Mouse (Mus musculus) common myeloid progenitor, adult 5-6 weeks (primary cell): ENCODE measurements around the gene Stx12. TPM values are rescaled to one million over a fixed set of nuclear protein-coding genes. Genes with fewer than 3 reads are reported as not detected.

ENCODE experiments used
- ATAC-seq: replicated peaks from 2 replicates; pipeline ENCODE4 v1.8.0; 2016; ENCODE audit warnings: low read depth, mild to moderate bottlenecking, moderate TSS enrichment, inconsistent platforms; ENCODE audit not compliant: poor library complexity, severe bottlenecking
- total RNA-seq: library from RNA; stranded (forward); fragments of 200-1000, 187-1606 nt; gene quantifications from 2 replicates; pipeline ENCODE4 v1.2.3, GENCODE M21; 2017

Gene Stx12
- total RNA-seq, 1 experiment from 2014 or later, result 40.6 TPM

GRCm38 (mm10) chr4:132873481-132874362 lies 10.6 kb downstream of the Stx12 start:
- ATAC-seq, result 0 out of 2 replicates have a peak, but pooled peaks have one; percentile 32

DNA sequence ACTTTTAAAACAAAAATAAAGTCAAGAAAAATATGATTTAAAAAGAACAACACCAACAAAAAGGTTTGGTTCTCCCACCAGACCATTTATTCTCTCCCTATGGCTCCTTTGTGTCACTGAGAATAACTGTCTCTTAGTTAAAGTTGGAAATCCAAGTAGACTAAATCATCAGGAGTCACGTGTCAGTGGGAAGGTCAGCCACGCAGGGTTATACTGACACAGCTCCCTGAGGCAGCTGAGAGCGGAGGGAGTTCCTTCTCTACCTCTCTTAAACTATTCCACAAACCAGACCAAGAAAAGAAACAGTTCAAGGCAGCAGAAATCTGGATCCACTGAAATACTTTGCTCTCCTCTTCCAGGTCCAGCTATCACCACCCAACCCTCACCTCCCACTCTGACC lies 13.2 kb downstream of the Stx12 start:
- ATAC-seq, result no peak

GRCm38 (mm10) chr4:132864856-132865255 lies 19.5 kb downstream of the Stx12 start:
- ATAC-seq, result no peak

GRCm38 (mm10) chr4:132863012-132863411 lies 21.3 kb downstream of the Stx12 start:
- ATAC-seq, result no peak

DNA sequence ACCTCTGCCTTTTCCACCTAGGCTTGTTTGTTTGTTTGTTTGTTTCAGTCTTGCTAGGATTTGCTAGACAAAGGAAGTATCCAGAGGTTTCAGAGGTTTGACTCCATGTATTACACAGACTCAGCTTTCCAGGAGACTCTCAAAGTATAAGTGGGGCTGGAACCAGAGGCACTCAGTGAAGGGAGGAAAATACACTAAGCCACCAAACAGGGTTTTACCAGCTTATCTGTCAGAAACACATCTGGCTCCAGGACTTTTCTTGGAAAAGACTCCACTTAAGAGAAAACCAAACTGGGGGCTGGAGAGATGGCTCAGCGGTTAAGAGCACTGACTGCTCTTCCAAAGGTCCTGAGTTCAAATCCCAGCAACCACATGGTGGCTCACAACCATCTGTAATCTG lies 23.4 kb downstream of the Stx12 start:
- ATAC-seq, result no peak

DNA sequence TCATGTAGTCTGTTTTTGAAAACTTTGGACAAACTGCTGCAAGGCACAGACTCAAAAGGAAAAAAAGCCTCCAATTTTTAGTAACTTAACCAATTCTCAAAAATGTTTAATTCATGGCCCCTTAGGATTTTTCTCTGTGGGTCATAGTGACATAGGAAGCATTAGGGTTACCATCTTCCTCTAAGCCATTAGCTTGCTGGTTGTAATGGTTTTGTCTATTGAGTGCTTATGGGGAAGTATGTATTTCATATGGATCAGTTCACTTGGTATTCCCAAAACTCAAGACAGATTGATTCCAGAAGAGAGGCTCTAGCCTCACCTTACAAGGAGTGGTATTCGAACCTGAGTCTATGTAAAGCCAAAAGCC lies 40.6 kb downstream of the Stx12 start:
- ATAC-seq, result no peak

GRCm38 (mm10) chr4:132842970-132843704 lies 41.2 kb downstream of the Stx12 start, which contains the start of gene Ppp1r8:
TSS of gene Ppp1r8 (minus strand) at chr4:132843169.
- peak; percentile 99 for ATAC-seq

- peak; percentile 33 for ATAC-seq
Measured at GRCm38 (mm10) chr4:132842281-132842906, 41.9 kb downstream of the Stx12 start.

GRCm38 (mm10) chr4:132841493-132841892 lies 42.8 kb downstream of the Stx12 start:
- ATAC-seq, result no peak

GRCm38 (mm10) chr4:132823614-132824366 lies 60.5 kb downstream of the Stx12 start:
- peak; percentile 92 for ATAC-seq

- no peak for ATAC-seq
Measured at GRCm38 (mm10) chr4:132818442-132818841, 65.9 kb downstream of the Stx12 start.

DNA sequence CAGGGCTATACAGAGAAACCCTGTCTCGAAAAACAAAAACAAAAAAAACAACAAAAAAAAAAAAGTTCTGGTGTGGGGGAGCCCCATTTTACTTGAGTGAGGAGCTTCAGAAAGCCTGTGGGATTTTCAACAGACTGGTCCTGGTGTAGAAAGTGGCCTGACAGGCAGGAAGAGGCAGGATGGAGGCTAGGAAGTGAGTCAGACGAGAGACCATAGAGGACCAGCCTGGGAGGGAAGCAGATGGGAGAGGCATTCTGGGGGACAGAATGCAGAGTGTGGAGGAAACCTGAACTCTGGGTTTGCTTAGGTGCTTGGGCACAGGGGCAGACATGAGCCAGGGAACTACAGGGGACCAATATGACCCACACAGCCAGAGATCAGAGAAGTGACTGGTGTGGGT lies 67.5 kb downstream of the Stx12 start:
- no peak for ATAC-seq

GRCm38 (mm10) chr4:132816404-132816803 lies 67.9 kb downstream of the Stx12 start:
- ATAC-seq, result peak; percentile 62; the same call in 1 of the 2 replicates

DNA sequence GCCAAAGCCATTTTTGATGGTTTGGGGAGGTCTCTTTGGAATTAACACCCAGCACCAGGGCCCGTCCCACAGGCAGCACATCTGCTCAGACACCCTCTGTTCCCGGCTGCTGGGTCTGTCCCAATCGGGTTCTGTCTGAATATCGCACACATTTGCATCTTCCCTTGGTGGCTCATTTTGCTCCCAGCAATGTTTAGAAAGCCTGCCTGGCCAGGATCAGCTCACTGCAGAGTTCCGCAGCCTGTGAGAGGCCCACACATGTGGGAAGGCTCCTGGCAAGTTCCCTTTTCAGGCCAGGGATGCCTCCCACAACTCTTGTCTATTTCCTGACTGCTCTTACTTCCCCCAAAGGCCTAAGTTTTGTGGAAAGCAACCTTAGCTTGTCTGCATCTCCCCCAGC lies 74.7 kb downstream of the Stx12 start:
- ATAC-seq, result peak; percentile 57

DNA sequence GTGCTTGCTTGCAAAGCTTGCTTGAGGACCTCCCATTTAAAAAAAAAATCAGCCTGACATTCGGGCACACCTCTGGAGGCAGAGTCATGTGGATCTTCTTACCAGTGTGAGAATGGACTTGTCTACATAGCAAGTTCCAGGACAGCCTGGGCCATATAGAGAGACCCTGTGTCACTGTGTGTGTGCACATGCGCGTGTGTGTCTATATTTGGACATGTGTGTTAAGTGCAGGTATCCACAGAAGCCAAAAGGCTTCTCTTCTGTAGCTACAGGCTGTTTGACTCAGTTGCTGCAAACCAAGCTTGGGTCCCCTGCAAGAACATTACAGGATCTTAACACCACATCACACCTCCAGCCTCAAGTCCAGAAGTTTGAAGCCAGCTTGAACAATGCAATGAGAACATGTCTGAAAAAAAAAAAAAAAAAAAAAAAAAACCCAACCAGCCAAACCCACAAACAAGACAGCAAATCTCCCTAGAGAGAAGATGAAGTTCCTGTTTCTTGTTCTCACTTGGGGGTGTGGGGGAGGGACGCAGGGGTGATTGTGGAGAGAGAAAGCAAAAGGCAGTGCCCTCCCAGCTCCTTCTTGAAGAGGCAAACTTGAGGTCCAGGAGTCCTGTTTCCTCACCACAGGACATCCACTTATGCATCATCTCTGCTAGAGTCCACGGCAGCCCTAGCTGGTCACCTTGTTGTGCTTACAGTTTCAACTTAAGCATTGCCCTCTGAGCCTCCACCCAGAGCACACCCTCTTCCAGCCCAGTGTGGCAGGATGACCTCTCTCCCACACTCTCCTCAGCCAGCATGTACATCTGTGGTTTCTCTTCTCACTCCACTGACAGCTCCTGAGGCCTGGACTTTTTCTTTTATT lies 76.3 kb downstream of the Stx12 start:
- peak; percentile 70 for ATAC-seq

- no peak for ATAC-seq
Measured at GRCm38 (mm10) chr4:132806620-132807191, 77.6 kb downstream of the Stx12 start.

- no peak for ATAC-seq
Measured at GRCm38 (mm10) chr4:132805599-132806197, 78.6 kb downstream of the Stx12 start.

GRCm38 (mm10) chr4:132805146-132805545 lies 79.2 kb downstream of the Stx12 start:
- no peak for ATAC-seq
